Mouse (Mus musculus) stomach, embryonic 14.5 days (tissue): ENCODE results near the gene Il1b. TPM values are rescaled to one million over a fixed set of nuclear protein-coding genes. Genes with fewer than 3 reads are reported as not detected.

Experiments
- ATAC-seq: fragments of 200-750 bp; cut with Nextera tagmentation; 2 replicates; pipeline ENCODE4 v1.8.0; 2017; ENCODE audit warnings: low read depth, moderate TSS enrichment; ENCODE audit not compliant: insufficient number of reproducible peaks, insufficient read depth, low FRiP score
- H3K27ac ChIP-seq: fragments of 300-500 bp; sonication (generic); 2 replicates; pipeline ENCODE4 v1.5.1; 2014; ENCODE audit warnings: mild to moderate bottlenecking, low read length, moderate library complexity, mixed read lengths
- H3K27me3 ChIP-seq: fragments of 300-500 bp; sonication (generic); 2 replicates; pipeline ENCODE4 v1.6.1; 2014; ENCODE audit warnings: low read length, control low read depth, mixed read lengths; ENCODE audit not compliant: control insufficient read depth, insufficient read depth
- H3K36me3 ChIP-seq: fragments of 300-500 bp; sonication (generic); 2 replicates; pipeline ENCODE4 v1.6.1; 2014; ENCODE audit warnings: mild to moderate bottlenecking, control low read depth, low read length, moderate library complexity, mixed read lengths; ENCODE audit not compliant: control insufficient read depth, insufficient read depth
- H3K4me1 ChIP-seq: fragments of 300-500 bp; sonication (generic); 2 replicates; pipeline ENCODE4 v1.6.1; 2014; ENCODE audit warnings: low read length, control low read depth, mixed read lengths; ENCODE audit not compliant: control insufficient read depth, insufficient read depth
- H3K4me2 ChIP-seq: fragments of 300-500 bp; sonication (generic); replicated peaks from 2 replicates; pipeline ENCODE4 v1.6.1; 2014; ENCODE audit warnings: low read depth, low read length, control low read depth
- H3K4me3 ChIP-seq: fragments of 300-500 bp; sonication (generic); 2 replicates; pipeline ENCODE4 v1.5.1; 2014; ENCODE audit warnings: low read depth, low read length, control low read depth
- H3K9ac ChIP-seq: fragments of 300-500 bp; sonication (generic); replicated peaks from 2 replicates; pipeline ENCODE4 v1.6.1; 2014; ENCODE audit warnings: low read depth, mild to moderate bottlenecking, control low read depth, low read length, moderate library complexity, mixed read lengths
- H3K9me3 ChIP-seq: fragments of 300-500 bp; sonication (generic); 2 replicates; pipeline ENCODE4 v1.6.1; 2016; ENCODE audit warnings: low read depth, low read length, control low read depth; ENCODE audit not compliant: control insufficient read depth
- WGBS: fragments of 180-500 bp; shearing (Covaris S2); extraction: QIAGEN DNeasy Blood & Tissue Kit; methylation state at CpG from one replicate; pipeline ENCODE4 v1.1.7; 2014; 5-methylcytosine and 5-hydroxymethylcytosine counted together
- polyA plus RNA-seq: library from polyadenylated mRNA; unstranded; fragments of >200 nt; fragmentation: Nextera tagmentation; extraction: Ambion mirVana; gene quantifications from 2 replicates; pipeline ENCODE4 v1.2.1, GENCODE M21; 2014

Il1b gene
- polyA plus RNA-seq, 1 experiment from 2014 or later: 0.30 TPM

GRCm38 (mm10) chr2:129403786-129404185 is 32.8 kb upstream of the Il1b start:
- no peak overlapping the region for H3K9ac ChIP-seq
- H3K4me1 ChIP-seq: no peaks in the 10 kb centered on the region
- H3K4me3 ChIP-seq: no peak overlapping the region
- H3K27ac ChIP-seq: no peak overlapping the region
- no peak overlapping the region for H3K4me2 ChIP-seq
- H3K27me3 ChIP-seq: no peaks in the 10 kb centered on the region
- no peak for ATAC-seq
- 86% methylated on average over 2 of the region's 2 CpGs for WGBS
- H3K36me3 ChIP-seq: no peaks in the 10 kb centered on the region
- H3K9me3 ChIP-seq: no peaks in the 10 kb centered on the region

GRCm38 (mm10) chr2:129402330-129402729 is 31.4 kb upstream of the Il1b start:
- 73% methylated on average over 3 of the region's 3 CpGs for WGBS
- Histone ChIP-seq H3K4me1 (no peaks in the 10 kb centered on the region), H3K36me3 (no peaks in the 10 kb centered on the region), H3K27ac (no peak overlapping the region), H3K4me2 (no peak overlapping the region), H3K4me3 (no peak overlapping the region), H3K27me3 (no peaks in the 10 kb centered on the region), H3K9ac (no peak overlapping the region), H3K9me3 (no peaks in the 10 kb centered on the region)
- no peak for ATAC-seq

GRCm38 (mm10) chr2:129401803-129402202 is 30.9 kb upstream of the Il1b start:
- no peak overlapping the region for H3K4me3 ChIP-seq
- H3K36me3 ChIP-seq: no peaks in the 10 kb centered on the region
- no peak for ATAC-seq
- H3K4me2 ChIP-seq: no peak overlapping the region
- no peaks in the 10 kb centered on the region for H3K27me3 ChIP-seq
- WGBS: 93% methylated on average over 5 of the region's 5 CpGs
- no peak overlapping the region for H3K9ac ChIP-seq
- no peaks in the 10 kb centered on the region for H3K4me1 ChIP-seq
- H3K9me3 ChIP-seq: no peaks in the 10 kb centered on the region
- no peak overlapping the region for H3K27ac ChIP-seq

GRCm38 (mm10) chr2:129398176-129398575 is 27.2 kb upstream of the Il1b start:
- no peak overlapping the region for H3K9ac ChIP-seq
- no peak overlapping the region for H3K4me2 ChIP-seq
- no peaks in the 10 kb centered on the region for H3K4me1 ChIP-seq
- H3K4me3 ChIP-seq: no peak overlapping the region
- H3K9me3 ChIP-seq: no peaks in the 10 kb centered on the region
- no peak for ATAC-seq
- H3K27ac ChIP-seq: no peak overlapping the region
- no peaks in the 10 kb centered on the region for H3K36me3 ChIP-seq
- WGBS: 84% methylated on average over 3 of the region's 3 CpGs
- no peaks in the 10 kb centered on the region for H3K27me3 ChIP-seq

GRCm38 (mm10) chr2:129393524-129393923 is 22.6 kb upstream of the Il1b start:
- Histone ChIP-seq H3K9ac (no peak overlapping the region), H3K27me3 (no peaks in the 10 kb centered on the region), H3K4me1 (no peaks in the 10 kb centered on the region), H3K4me2 (no peak overlapping the region), H3K4me3 (no peak overlapping the region), H3K27ac (no peak overlapping the region), H3K9me3 (no peaks in the 10 kb centered on the region), H3K36me3 (no peaks in the 10 kb centered on the region)
- ATAC-seq: no peak
- 30% methylated on average over 6 of the region's 6 CpGs for WGBS

GRCm38 (mm10) chr2:129390161-129390560 is 19.2 kb upstream of the Il1b start:
- H3K9me3 ChIP-seq: no peaks in the 10 kb centered on the region
- no peak overlapping the region for H3K9ac ChIP-seq
- H3K36me3 ChIP-seq: no peaks in the 10 kb centered on the region
- H3K4me3 ChIP-seq: no peak overlapping the region
- H3K27ac ChIP-seq: no peak overlapping the region
- 86% methylated on average over 5 of the region's 5 CpGs for WGBS
- H3K4me2 ChIP-seq: no peak overlapping the region
- no peak for ATAC-seq
- no peaks in the 10 kb centered on the region for H3K27me3 ChIP-seq
- no peaks in the 10 kb centered on the region for H3K4me1 ChIP-seq

GRCm38 (mm10) chr2:129389323-129389722 is 18.4 kb upstream of the Il1b start:
- H3K4me2 ChIP-seq: no peak overlapping the region
- H3K27me3 ChIP-seq: no peaks in the 10 kb centered on the region
- no peak overlapping the region for H3K27ac ChIP-seq
- H3K4me1 ChIP-seq: no peaks in the 10 kb centered on the region
- no peaks in the 10 kb centered on the region for H3K9me3 ChIP-seq
- 71% methylated on average over 2 of the region's 2 CpGs for WGBS
- ATAC-seq: no peak
- no peak overlapping the region for H3K4me3 ChIP-seq
- H3K9ac ChIP-seq: no peak overlapping the region
- no peaks in the 10 kb centered on the region for H3K36me3 ChIP-seq

GRCm38 (mm10) chr2:129385331-129385730 is 14.4 kb upstream of the Il1b start:
- H3K27me3 ChIP-seq: no peaks in the 10 kb centered on the region
- WGBS: 87% methylated on average over 3 of the region's 3 CpGs
- H3K9ac ChIP-seq: no peak overlapping the region
- no peak for ATAC-seq
- no peak overlapping the region for H3K4me3 ChIP-seq
- H3K36me3 ChIP-seq: no peaks in the 10 kb centered on the region
- no peak overlapping the region for H3K4me2 ChIP-seq
- H3K4me1 ChIP-seq: no peaks in the 10 kb centered on the region
- no peak overlapping the region for H3K27ac ChIP-seq
- no peaks in the 10 kb centered on the region for H3K9me3 ChIP-seq

GRCm38 (mm10) chr2:129384272-129384660 is 13.3 kb upstream of the Il1b start:
- WGBS: 83% methylated on average over 8 of the region's 8 CpGs
- Histone ChIP-seq H3K4me1 (no peaks in the 10 kb centered on the region), H3K9me3 (no peaks in the 10 kb centered on the region), H3K9ac (no peak overlapping the region), H3K4me2 (no peak overlapping the region), H3K36me3 (no peaks in the 10 kb centered on the region), H3K27ac (no peak overlapping the region), H3K27me3 (no peaks in the 10 kb centered on the region), H3K4me3 (no peak overlapping the region)
- no peak for ATAC-seq
